Mouse (Mus musculus) common myeloid progenitor, adult 5-6 weeks (primary cell): Measurements from ENCODE around the gene Tmcc3. TPM values are rescaled to one million over a fixed set of nuclear protein-coding genes. Genes with fewer than 3 reads are reported as not detected.

Experiments
- ATAC-seq: replicated peaks from 2 replicates; pipeline ENCODE4 v1.8.0; 2016; ENCODE audit warnings: low read depth, mild to moderate bottlenecking, moderate TSS enrichment, inconsistent platforms; ENCODE audit not compliant: poor library complexity, severe bottlenecking
- total RNA-seq: library from RNA; stranded (forward); fragments of 200-1000, 187-1606 nt; gene quantifications from 2 replicates; pipeline ENCODE4 v1.2.3, GENCODE M21; 2017

The Tmcc3 gene
- total RNA-seq, 1 experiment from 2014 or later, result 0.37 TPM

- ATAC-seq, result peak; percentile 99
Measured at GRCm38 (mm10) chr10:94408356-94409146, 96.8 kb downstream of the Tmcc3 start.

- ATAC-seq, result no peak
Measured at GRCm38 (mm10) chr10:94409661-94410060, 97.9 kb downstream of the Tmcc3 start.

DNA sequence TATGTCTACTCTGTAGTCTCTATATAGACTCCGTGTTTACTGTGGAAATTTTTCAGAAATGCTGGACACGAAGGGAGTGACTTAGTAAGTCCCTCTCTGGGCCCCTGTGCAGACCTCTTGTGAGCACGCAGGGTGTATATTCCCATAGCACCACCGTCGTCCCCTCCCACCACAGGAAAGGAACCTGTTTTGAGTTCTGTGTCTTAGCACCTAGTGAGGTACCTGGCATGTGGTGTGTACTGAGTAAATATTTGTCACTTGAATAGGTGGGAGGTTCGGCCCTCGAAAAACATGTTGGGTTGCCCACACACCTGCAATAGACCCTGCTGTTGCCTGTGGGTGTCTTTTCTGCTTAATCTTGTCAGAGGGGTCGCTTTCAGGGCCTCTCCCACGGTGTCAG is 99.8 kb downstream of the Tmcc3 start:
- no peak for ATAC-seq

DNA sequence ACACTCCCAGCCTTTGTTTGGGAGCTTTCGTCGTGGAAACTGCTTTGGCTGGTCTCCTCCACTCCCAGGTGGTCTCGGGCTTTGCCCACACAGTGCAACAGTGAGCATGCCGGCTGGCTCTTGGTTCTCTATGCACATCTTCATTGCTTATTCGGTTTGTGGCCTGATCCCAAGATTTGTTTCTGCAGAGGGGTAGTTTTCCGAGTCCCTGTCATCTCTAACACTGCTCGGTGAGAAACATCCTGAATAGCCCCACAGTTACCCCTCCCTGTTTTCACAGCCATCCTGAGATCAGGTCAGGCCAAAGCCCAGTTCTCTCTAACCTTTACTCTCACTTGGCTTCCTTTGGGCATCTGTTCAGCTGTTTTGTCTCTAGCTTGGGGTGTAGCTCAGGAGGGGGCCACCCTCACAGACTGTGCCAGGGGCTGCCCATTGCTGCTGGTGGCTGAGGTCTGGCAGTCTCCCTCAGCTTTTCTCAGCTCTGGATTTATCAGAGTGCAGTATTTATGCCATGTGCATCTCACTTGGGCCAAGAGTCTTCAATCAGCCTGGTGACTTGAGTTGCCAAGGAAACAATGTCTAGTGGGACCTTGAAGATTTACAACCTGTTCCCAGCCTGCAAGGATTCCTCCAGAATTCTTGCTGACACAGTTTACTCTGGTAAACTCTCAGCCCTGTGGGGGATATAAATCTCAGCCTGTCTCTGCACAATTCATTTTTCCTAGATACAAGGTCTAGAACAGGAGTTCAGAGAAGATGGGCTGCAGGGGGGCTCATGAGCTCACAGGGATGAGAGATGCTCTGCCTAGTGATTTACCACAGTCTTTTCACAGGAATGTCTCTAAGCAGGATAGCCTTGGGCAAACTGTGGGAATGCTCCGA is 102.3 kb downstream of the Tmcc3 start:
- ATAC-seq, result no peak

- ATAC-seq, result peak; percentile 43
Measured at GRCm38 (mm10) chr10:94415950-94416844, 104.4 kb downstream of the Tmcc3 start.

DNA sequence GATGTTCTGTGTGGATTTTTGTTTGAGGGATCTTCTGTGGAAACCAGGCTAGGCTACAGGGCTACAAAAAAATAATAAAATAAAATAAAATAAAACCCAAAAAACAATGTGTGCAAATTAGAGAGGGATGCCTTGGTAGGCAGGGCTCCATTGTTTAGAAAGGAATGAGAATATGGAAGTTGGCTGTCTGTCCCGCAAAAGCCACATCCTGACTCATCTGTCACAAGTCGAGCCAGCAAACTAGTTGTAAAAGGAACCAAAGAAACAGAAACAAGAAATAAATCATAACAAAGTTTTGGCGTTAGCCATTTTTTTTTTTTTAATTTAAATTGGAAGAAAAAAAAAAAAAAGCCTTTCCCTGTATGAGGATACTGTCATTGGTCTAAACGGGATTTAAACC is 105.9 kb downstream of the Tmcc3 start:
- peak; percentile 70 for ATAC-seq

DNA sequence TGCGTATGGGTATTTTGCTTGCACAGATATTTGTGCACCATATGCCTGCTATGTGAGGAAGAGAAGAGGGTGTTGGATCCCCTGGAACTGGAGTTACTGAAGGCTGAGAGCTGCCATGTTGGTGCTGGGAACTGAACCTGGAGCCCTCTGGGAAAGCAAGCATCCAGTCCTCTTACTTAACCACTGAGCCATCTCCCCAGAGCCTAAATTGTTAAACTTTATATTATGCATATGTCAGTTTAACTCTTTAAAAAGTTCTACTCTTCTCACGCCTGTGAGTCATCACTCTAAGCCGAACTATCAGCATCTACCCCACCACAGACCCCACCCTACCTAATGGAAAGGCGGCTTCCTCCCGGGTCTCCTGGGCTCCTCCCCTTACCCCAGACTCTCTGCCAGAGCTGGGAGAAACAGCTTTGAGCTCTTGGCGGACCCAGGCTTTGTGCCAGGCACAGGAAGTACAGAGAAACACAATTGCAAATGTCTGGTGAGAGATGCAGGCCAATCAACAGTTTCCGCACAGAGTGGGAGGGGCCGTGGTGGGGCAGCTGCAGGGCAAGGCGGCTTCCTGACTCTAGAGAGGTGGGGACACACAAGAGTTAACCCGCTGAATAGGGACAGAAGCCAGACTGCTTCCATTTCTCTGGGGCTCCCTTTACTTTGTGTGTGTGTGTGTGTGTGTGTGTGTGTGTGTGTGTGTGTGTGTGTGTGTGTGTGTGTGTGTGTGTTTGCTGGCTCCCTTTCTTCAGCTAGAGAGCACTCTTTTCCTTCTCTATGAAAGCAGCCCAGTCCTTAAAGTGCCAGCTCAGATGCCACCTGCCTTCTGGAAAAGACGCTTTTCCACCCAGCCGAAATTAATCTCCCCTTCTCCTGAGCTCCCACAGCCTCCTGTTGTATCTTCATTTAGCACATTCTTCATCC is 114.5 kb downstream of the Tmcc3 start:
- peak; percentile 99 for ATAC-seq

DNA sequence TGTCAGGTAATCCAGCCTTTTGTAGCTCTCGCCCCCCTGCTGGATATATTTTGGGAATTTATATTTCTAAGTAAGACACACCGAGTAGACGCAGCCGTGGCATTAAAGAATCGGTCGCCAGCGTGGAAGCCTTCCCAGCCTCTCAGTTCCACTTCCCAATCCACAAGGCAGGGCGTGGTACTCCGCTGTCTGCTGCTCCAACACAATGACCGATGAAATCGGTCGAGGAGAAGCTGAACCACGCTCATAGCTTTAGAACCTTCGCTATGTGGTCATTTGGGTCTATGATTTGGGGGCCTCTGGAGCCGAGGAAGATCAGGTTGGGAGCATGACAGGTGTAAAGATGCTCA is 115.1 kb downstream of the Tmcc3 start:
- ATAC-seq, result no peak

DNA sequence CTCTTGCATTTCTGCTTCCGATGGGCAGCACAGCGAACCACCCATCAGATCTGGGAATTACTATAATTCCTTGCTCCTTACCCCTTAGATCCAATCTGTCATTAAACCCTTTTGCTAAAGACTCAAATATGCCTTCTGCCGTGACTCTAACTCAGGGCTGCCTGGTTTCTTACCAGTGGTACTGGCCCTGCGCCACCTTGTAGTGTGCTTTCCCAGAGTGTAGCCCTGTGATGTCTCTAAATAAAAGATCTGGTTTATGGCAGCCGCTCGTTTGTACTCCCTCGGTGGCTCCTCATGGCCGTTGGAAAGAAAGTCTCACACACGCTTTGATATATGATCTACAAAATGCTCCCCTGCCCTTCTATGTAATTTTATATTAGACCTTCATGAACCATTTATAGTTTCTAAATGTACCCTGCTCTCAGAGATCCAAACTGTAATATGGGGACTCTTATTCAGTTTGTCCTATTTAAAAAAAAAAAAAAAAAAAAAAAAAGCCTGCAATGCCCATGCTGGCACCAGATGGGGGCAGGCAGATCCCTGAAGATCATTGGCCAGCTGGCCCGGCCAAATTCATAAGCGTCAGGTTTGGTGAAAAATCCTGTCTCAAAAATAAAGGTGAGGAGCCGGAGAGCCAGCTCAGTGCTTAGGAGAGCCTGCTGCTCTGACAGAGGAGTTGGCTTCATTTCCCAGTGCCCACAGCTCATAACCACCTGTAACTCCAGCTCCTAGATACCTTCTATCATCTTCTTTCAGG is 116.6 kb downstream of the Tmcc3 start:
- ATAC-seq, result no peak

- no peak for ATAC-seq
Measured at GRCm38 (mm10) chr10:94430566-94430965, 118.8 kb downstream of the Tmcc3 start.

GRCm38 (mm10) chr10:94432933-94433332 is 121.2 kb downstream of the Tmcc3 start:
- ATAC-seq, result no peak

- no peak for ATAC-seq
Measured at GRCm38 (mm10) chr10:94433901-94434300, 122.2 kb downstream of the Tmcc3 start.

DNA sequence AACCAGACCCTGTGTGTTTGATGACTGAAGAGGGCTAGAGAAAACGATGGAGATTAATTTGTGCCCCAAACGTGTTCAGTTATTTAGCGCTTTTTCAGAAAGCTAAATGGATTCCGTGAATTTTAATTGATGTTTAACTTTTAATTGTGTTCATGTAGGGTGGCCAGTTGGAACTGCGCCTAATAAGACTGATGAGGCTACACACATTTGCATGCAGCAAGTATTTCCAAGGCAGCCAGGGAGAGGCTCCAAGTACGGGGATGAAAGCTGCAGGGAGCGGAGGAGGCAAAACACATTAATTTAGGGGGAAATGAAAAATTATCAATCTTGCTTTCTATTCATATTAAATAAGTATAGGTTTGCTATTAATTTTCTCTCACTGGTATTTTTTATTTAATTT is 131.0 kb downstream of the Tmcc3 start:
- no peak for ATAC-seq

GRCm38 (mm10) chr10:94443453-94443852 is 131.7 kb downstream of the Tmcc3 start:
- ATAC-seq, result no peak

DNA sequence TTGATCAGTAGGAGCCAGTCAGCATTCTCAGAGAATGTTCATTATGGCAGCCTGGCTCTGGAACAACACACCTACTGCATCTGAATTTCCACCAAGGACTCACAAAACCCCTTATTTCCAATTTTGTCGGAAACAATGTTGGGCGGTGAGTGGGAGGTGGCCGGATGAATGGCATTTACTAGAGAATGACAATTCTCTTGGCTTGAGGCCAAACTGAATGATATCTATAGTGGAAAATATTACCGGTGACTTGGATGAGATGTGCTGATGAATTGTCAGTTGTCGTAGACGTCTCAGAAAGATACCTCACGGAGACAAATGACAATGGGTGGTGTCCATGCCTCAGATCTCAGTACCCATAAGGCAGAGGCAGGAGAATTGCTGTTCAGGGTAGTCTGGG is 133.4 kb downstream of the Tmcc3 start:
- ATAC-seq, result no peak

- ATAC-seq, result no peak
Measured at GRCm38 (mm10) chr10:94446379-94447008, 134.7 kb downstream of the Tmcc3 start.

GRCm38 (mm10) chr10:94449676-94450075 is 137.9 kb downstream of the Tmcc3 start:
- no peak for ATAC-seq

- ATAC-seq, result no peak
Measured at GRCm38 (mm10) chr10:94450781-94451180, 139.0 kb downstream of the Tmcc3 start.
